Mouse (Mus musculus) ZHBTc4 (cell line): ENCODE data around the gene Vnn3.

Experiments used
- DNase-seq: peaks from one replicate; pipeline ENCODE4 v3.0.0-alpha.2; 2011; ENCODE audit warnings: low read depth, low spot score

The Vnn3 gene

GRCm38 (mm10) chr10:23892987-23893386 lies 41.7 kb downstream of the Vnn3 start:
- no peak for DNase-seq

DNA sequence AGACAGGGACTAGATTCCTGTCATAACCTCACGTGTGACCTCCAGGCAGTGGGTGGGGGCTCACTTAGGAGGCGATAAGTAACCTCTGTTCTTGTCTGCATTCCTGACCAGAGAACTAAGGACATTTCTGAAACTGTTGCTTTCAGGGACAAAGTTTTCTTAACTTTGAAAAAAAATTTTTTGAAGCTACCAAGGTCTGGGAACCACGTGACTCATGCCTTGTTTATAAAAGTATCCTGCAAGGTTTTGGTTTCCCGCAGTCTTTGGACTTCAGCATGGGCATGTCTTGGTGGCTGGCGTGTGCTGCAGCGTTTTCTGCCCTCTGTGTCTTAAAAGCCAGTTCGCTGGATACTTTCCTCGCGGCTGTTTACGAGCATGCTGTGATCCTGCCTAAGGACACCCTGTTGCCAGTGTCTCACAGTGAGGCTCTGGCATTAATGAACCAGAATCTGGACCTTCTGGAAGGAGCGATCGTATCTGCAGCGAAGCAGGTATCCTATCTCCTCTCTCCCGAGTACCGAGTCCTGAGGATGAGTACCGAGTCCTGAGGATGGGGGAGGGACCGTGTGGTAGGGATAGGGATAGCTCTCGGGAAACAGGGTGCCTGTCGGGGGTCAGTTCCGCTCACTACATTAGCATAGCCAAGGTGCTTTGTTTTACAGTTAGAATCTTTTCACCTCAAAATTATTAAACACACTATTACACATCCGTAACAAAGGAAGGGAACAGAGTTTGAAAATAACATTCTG lies 43.5 kb downstream of the Vnn3 start, which contains the start of gene Vnn1:
Gene Vnn1, plus strand, starts transcription at position 88 of the 749 bp plus-strand sequence.
- DNase-seq: peak; percentile 40

- no peak for DNase-seq
Measured at GRCm38 (mm10) chr10:23895376-23895775, 44.1 kb downstream of the Vnn3 start.

DNA sequence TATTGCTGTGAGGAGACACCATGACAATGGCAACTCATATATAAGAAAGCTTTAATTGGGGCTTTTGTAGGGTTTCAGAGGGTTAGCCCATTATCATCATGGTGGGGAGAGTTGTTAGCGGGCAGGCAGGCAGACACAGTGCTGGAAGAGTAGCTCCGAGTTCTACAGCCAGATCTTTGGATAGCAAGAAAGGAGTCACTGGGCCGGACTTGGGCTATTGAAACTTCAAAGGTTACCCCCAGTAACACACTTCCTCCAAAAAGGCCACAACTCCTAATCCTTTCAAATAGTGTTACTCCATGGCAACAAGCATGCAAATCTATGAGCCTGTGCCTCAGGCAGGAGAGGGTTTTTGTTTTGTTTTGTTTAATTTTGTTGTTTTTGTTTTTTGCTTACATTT lies 49.9 kb downstream of the Vnn3 start:
- no peak for DNase-seq

GRCm38 (mm10) chr10:23905661-23906060 lies 54.4 kb downstream of the Vnn3 start:
- no peak for DNase-seq
